In the genomic region with DNA sequence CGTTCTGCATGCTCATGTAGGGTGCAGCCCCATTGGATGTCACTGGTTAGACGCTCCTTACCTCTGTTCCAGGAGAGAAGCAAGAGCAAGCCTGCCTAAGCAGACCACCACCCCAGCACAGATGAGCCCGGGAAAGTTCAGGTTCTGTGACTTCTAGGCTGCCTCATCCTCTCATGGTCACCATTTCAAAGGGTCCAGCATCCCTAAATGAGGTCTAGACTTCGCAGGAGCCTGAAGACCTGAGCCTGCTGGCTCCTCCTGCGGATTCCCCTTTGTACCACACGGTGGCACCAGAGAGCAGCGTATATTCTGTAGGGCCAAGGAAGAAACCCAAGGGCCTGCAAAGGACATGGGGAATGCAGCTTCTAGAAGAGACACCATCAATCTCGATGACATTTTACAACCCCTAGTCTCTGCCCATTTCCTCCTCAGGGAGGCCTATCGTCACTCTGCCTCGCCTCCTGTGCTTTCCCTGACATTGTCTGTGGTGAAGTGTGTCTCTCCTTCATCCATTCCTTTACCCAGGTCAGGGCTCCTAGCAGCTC, we compare ENCODE assay signal across 8 mouse cellular contexts. TPM values are rescaled to one million over a fixed set of nuclear protein-coding genes. Genes with fewer than 3 reads are reported as not detected.
DNase-seq lines count a peak whose midpoint lies in the region; ATAC-seq and TF ChIP-seq lines count a peak whose summit lies in the region.

No protein-coding gene starts in this region.

- TF ChIP-seq POLR2A in heart, adult 2 months (IDR thresholded peaks at IDR 0.05; ENCODE audit: insufficient read depth, low read depth, low read length) = no peak
- no peak for TF ChIP-seq POLR2A in kidney, adult 2 months (IDR thresholded peaks at IDR 0.05; ENCODE audit: low read depth, low read length)
- TF ChIP-seq POLR2A in spleen, adult 2 months (IDR thresholded peaks at IDR 0.05; ENCODE audit: low read depth, low read length) = no peak

- TF ChIP-seq CTCF in heart, adult 2 months (IDR thresholded peaks at IDR 0.05) = peak; percentile 97
- peak; percentile 89 for TF ChIP-seq CTCF in kidney, adult 2 months (conservative IDR thresholded peaks at IDR 0.05; ENCODE audit: insufficient read depth, insufficient read length, low read depth, low read length)
- peak; percentile 90; the same call in 1 of the 2 replicates for TF ChIP-seq CTCF in spleen, adult 2 months (IDR thresholded peaks at IDR 0.05; ENCODE audit: extremely low read depth, insufficient read depth, insufficient read length, insufficient replicate concordance)

- H3K4me2 ChIP-seq in limb, embryonic 11.5 days (ENCODE audit: low read depth, severe bottlenecking) = no peak overlapping the region
- H3K4me2 ChIP-seq in midbrain, embryonic 16.5 days (ENCODE audit: low read length) = no peak overlapping the region

- no peaks in the 10 kb centered on the region for H3K9me3 ChIP-seq in limb, embryonic 11.5 days (ENCODE audit: control insufficient read depth, low read length)
- H3K9me3 ChIP-seq in midbrain, embryonic 16.5 days (replicated peaks; ENCODE audit: control insufficient read depth, low read length, poor library complexity, severe bottlenecking) = no peaks in the 10 kb centered on the region

- H3K9ac ChIP-seq in heart, adult 2 months (ENCODE audit: low read depth, low read length) = no peak overlapping the region
- no peak overlapping the region for H3K9ac ChIP-seq in limb, embryonic 11.5 days (ENCODE audit: low read length)
- H3K9ac ChIP-seq in midbrain, embryonic 16.5 days (ENCODE audit: low read depth, low read length) = no peak overlapping the region

- intact Hi-C loops in heart, adult 2 months (cut with DNase I) = no loop called here

- no peak overlapping the region for H3K27ac ChIP-seq in heart, adult 2 months
- H3K27ac ChIP-seq in kidney, adult 2 months (ENCODE audit: insufficient read depth, low read depth, low read length) = no peak overlapping the region
- H3K27ac ChIP-seq in limb, embryonic 11.5 days (replicated peaks; ENCODE audit: low read depth, low read length) = no peak overlapping the region
- H3K27ac ChIP-seq in midbrain, embryonic 16.5 days (ENCODE audit: low read length) = no peak overlapping the region
- H3K27ac ChIP-seq in spleen, adult 2 months (ENCODE audit: insufficient read depth, low read length) = no peak overlapping the region

- no peaks in the 10 kb centered on the region for H3K36me3 ChIP-seq in heart, adult 2 months (ENCODE audit: control insufficient read depth, insufficient read depth, low read length)
- no peaks in the 10 kb centered on the region for H3K36me3 ChIP-seq in kidney, adult 2 months (ENCODE audit: control insufficient read depth, insufficient read depth, low read length)
- H3K36me3 ChIP-seq in limb, embryonic 11.5 days (ENCODE audit: control insufficient read depth, insufficient read depth, low read length) = no peaks in the 10 kb centered on the region
- peaks cover 4% of the 10 kb centered on the region for H3K36me3 ChIP-seq in midbrain, embryonic 16.5 days (ENCODE audit: control insufficient read depth, insufficient read depth, low read length)
- no peaks in the 10 kb centered on the region for H3K36me3 ChIP-seq in spleen, adult 2 months (ENCODE audit: control insufficient read depth, insufficient read depth, low read length)

- DNase-seq in 416B (ENCODE audit: low read depth) = peak; percentile 66
- DNase-seq in adrenal gland, adult 18-20 months (ENCODE audit: low spot score in 2 of 2) = peak; percentile 62 to 69
- peak; percentile 83 for DNase-seq in embryo, embryonic 11 days
- DNase-seq in heart, adult 2 months = peak; percentile 51 to 72
- peak; percentile 70 for DNase-seq in kidney, adult 2 months
- peak; percentile 79 for DNase-seq in limb, embryonic 11.5 days (ENCODE audit: low spot score)
- peak; percentile 8 to 51 for DNase-seq in spleen, adult 2 months (ENCODE audit: low read depth in 1 of 2, low spot score in 2 of 2)

- ATAC-seq in limb, embryonic 11.5 days (ENCODE audit: insufficient number of reproducible peaks, low FRiP score, low TSS enrichment, low read depth) = 0 out of 2 replicates have a peak, but pooled peaks have one; percentile 37
- ATAC-seq in midbrain, embryonic 16.5 days = peak; percentile 81

- 0 out of 2 replicates have a peak, but pooled peaks cover 1% of the 10 kb centered on the region for H3K4me1 ChIP-seq in heart, adult 2 months (ENCODE audit: control insufficient read depth, insufficient read depth, low read length)
- H3K4me1 ChIP-seq in kidney, adult 2 months (ENCODE audit: control insufficient read depth, insufficient read depth, low read length) = no peaks in the 10 kb centered on the region
- no peaks in the 10 kb centered on the region for H3K4me1 ChIP-seq in limb, embryonic 11.5 days (ENCODE audit: control insufficient read depth, insufficient read depth, low read length)
- H3K4me1 ChIP-seq in midbrain, embryonic 16.5 days (ENCODE audit: control insufficient read depth, insufficient read depth, low read length) = no peaks in the 10 kb centered on the region; the same call in 1 of the 2 replicates
- no peaks in the 10 kb centered on the region for H3K4me1 ChIP-seq in spleen, adult 2 months (ENCODE audit: control insufficient read depth, insufficient read depth, insufficient read length)

- no peak overlapping the region for H3K4me3 ChIP-seq in heart, adult 2 months
- no peak overlapping the region for H3K4me3 ChIP-seq in kidney, adult 2 months (ENCODE audit: insufficient read depth, low read depth, low read length)
- H3K4me3 ChIP-seq in limb, embryonic 11.5 days (ENCODE audit: low read depth, low read length) = no peak overlapping the region
- H3K4me3 ChIP-seq in midbrain, embryonic 16.5 days (ENCODE audit: low read depth, low read length) = no peak overlapping the region
- no peak overlapping the region for H3K4me3 ChIP-seq in spleen, adult 2 months (ENCODE audit: extremely low read depth, insufficient read depth, insufficient read length)

- H3K79me2 ChIP-seq in heart, adult 2 months (replicated peaks; ENCODE audit: control insufficient read depth, insufficient read depth, low read length) = no peaks in the 10 kb centered on the region

- no peaks in the 10 kb centered on the region for H3K27me3 ChIP-seq in heart, adult 2 months (ENCODE audit: control insufficient read depth, insufficient read depth, low read length)
- no peaks in the 10 kb centered on the region for H3K27me3 ChIP-seq in kidney, adult 2 months (replicated peaks; ENCODE audit: control insufficient read depth, insufficient read depth, low read length)
- H3K27me3 ChIP-seq in limb, embryonic 11.5 days (ENCODE audit: control insufficient read depth, insufficient read depth, low read length) = no peaks in the 10 kb centered on the region
- H3K27me3 ChIP-seq in midbrain, embryonic 16.5 days (ENCODE audit: control insufficient read depth, insufficient read depth, low read depth, low read length) = no peaks in the 10 kb centered on the region
- no peaks in the 10 kb centered on the region for H3K27me3 ChIP-seq in spleen, adult 2 months (ENCODE audit: control insufficient read depth, insufficient read depth, low read length)

- WGBS in heart, adult 2 months = 20% methylated on average over 10 of the region's 10 CpGs
- WGBS in kidney, adult 2 months = 22% methylated on average over 10 of the region's 10 CpGs
- 17% methylated on average over 10 of the region's 10 CpGs for whole genome bisulfite sequencing in limb, embryonic 11.5 days
- WGBS in midbrain, embryonic 16.5 days = 25% methylated on average over 10 of the region's 10 CpGs
- 22% methylated on average over 10 of the region's 10 CpGs for WGBS in spleen, adult 2 months

- 0 out of 2 replicates have a peak, but pooled peaks have one; percentile 19 for TF ChIP-seq EP300 in heart, adult 2 months (IDR thresholded peaks at IDR 0.05; ENCODE audit: insufficient read depth, low read depth, low read length)

RNA-seq across cellular contexts. Expression of a gene that starts 28.0 kb away (rescaled TPM):
- total RNA-seq in adrenal gland, adult 18-20 months (2021) = not detected
- total RNA-seq in heart, adult 2 months (2021) = not detected
- not detected in 2 replicates for polyA plus RNA-seq in heart, adult 2 months (2012; rRNA removed)
- not detected in 2 replicates for polyA plus RNA-seq in kidney, adult 2 months (2012; rRNA removed)
- polyA plus RNA-seq in limb, embryonic 11.5 days (2014; fragmentation: Nextera tagmentation; extraction: Ambion mirVana) = not detected in 2 replicates
- not detected in 2 replicates for polyA plus RNA-seq in midbrain, embryonic 16.5 days (2015; fragmentation: Nextera tagmentation; extraction: Ambion mirVana)
- polyA plus RNA-seq in spleen, adult 2 months (2012; rRNA removed) = not detected in 2 replicates

RNA-seq across cellular contexts. Expression of a gene that starts 35.6 kb away (rescaled TPM):
- total RNA-seq in adrenal gland, adult 18-20 months (2021) = 10 to 100 TPM; 10.2 to 10.7 TPM
- total RNA-seq in heart, adult 2 months (2021) = 10 to 100 TPM; 13.5 to 15.3 TPM
- 10.5 and 10.7 TPM in 2 replicates for polyA plus RNA-seq in heart, adult 2 months (2012; rRNA removed)
- 16.9 and 18.7 TPM in 2 replicates for polyA plus RNA-seq in kidney, adult 2 months (2012; rRNA removed)
- 9.0 and 10.4 TPM in 2 replicates for polyA plus RNA-seq in limb, embryonic 11.5 days (2014; fragmentation: Nextera tagmentation; extraction: Ambion mirVana)
- 15.4 and 15.5 TPM in 2 replicates for polyA plus RNA-seq in midbrain, embryonic 16.5 days (2015; fragmentation: Nextera tagmentation; extraction: Ambion mirVana)
- 2.9 and 4.1 TPM in 2 replicates for polyA plus RNA-seq in spleen, adult 2 months (2012; rRNA removed)

Comparison
In these comparisons a context has a peak if more than half of its experiments do, and no peak if none do; other contexts are left out.
1. DNase-seq: peak in every context shown above with its lines; median percentile 83 in embryo, embryonic 11 days; 79 in limb, embryonic 11.5 days; 70 in kidney, adult 2 months; 66 in 416B; 66 in adrenal gland, adult 18-20 months; 62 in heart, adult 2 months; 30 in spleen, adult 2 months.